Mouse (Mus musculus) CH12.LX (cell line): ENCODE measurements around the gene Fam133b. TPM values are rescaled to one million over a fixed set of nuclear protein-coding genes. Genes with fewer than 3 reads are reported as not detected.
"Not testable (repeated sequence)": the region's sequence is repeated elsewhere in the genome, so short reads cannot be mapped to it uniquely, and the experiment has no call there.

ENCODE experiments used
- DNase-seq: peaks from one replicate; pipeline ENCODE4 v3.0.0-alpha.2; 2013; ENCODE audit errors: extremely low read depth
- H3K27ac ChIP-seq: 2 replicates; pipeline ENCODE4 v1.5.1; 2012; ENCODE audit warnings: low read depth, mild to moderate bottlenecking, control low read depth, moderate library complexity; ENCODE audit not compliant: insufficient read depth
- H3K27me3 ChIP-seq: replicated peaks from 2 replicates; pipeline ENCODE3; 2012; ENCODE audit warnings: inconsistent platforms
- H3K36me3 ChIP-seq, 2 experiments: replicated peaks in 1 of 2; 2 replicates each; pipeline versions ENCODE3 to v1.6.1; 2012; ENCODE audit warnings: inconsistent platforms in 1 of 2, low read length in 1 of 2, mild to moderate bottlenecking in 1 of 2, mixed read lengths in 1 of 2, moderate library complexity in 1 of 2; ENCODE audit not compliant: control insufficient read depth in 1 of 2, insufficient read depth in 1 of 2
- H3K4me1 ChIP-seq, 2 experiments: 2 replicates each; pipeline ENCODE4 v1.6.1; 2012; ENCODE audit warnings: inconsistent platforms in 1 of 2, moderate library complexity in 1 of 2; ENCODE audit not compliant: insufficient read depth in 2 of 2, control insufficient read depth in 1 of 2
- H3K4me2 ChIP-seq: 2 replicates; pipeline ENCODE4 v1.6.1; 2012; ENCODE audit warnings: low read depth, mild to moderate bottlenecking, control low read depth; ENCODE audit not compliant: poor library complexity, insufficient read depth, severe bottlenecking
- H3K4me3 ChIP-seq, 3 experiments: fragments of 150-350 bp in 1 of 3; sonication (generic) in 1 of 3; replicated peaks in 1 of 3; 2 replicates each; pipeline versions ENCODE3 to v1.5.1; 2011 to 2012; ENCODE audit warnings: low read depth in 2 of 3, low read length in 2 of 3, mild to moderate bottlenecking in 2 of 3, moderate library complexity in 2 of 3, control low read depth in 1 of 3, improper control_type of control experiment in 1 of 3, inconsistent platforms in 1 of 3, mixed read lengths in 1 of 3; ENCODE audit not compliant: poor library complexity in 1 of 3
- H3K79me2 ChIP-seq: replicated peaks from 2 replicates; pipeline ENCODE4 v1.6.1; 2012; ENCODE audit warnings: mild to moderate bottlenecking, moderate library complexity; ENCODE audit not compliant: control insufficient read depth, poor library complexity, insufficient read depth, severe bottlenecking; ENCODE audit errors: extremely low read depth
- H3K9ac ChIP-seq: 2 replicates; pipeline ENCODE4 v1.6.1; 2012; ENCODE audit warnings: low read depth, mild to moderate bottlenecking, control low read depth, moderate library complexity; ENCODE audit not compliant: insufficient read depth
- H3K9me3 ChIP-seq: replicated peaks from 2 replicates; pipeline ENCODE3; 2012; ENCODE audit warnings: low read length, inconsistent platforms, mixed read lengths
- E2F4 ChIP-seq: IDR thresholded peaks from 2 replicates; pipeline ENCODE4 v1.6.1; 2011; ENCODE audit warnings: low read depth, low read length, improper control_type of control experiment; ENCODE audit not compliant: insufficient replicate concordance
- ETS1 ChIP-seq: conservative IDR thresholded peaks from 2 replicates; pipeline ENCODE4 v1.6.1; 2012; ENCODE audit warnings: low read depth, mild to moderate bottlenecking, inconsistent platforms, low read length, improper control_type of control experiment, moderate library complexity
- KAT2A ChIP-seq: IDR thresholded peaks from 2 replicates; pipeline ENCODE4 v1.6.1; 2012; ENCODE audit warnings: low read length, improper control_type of control experiment, inconsistent platforms; ENCODE audit not compliant: insufficient replicate concordance
- MEF2A ChIP-seq: IDR thresholded peaks from 2 replicates; pipeline ENCODE4 v1.6.1; 2014; ENCODE audit warnings: low read depth, mild to moderate bottlenecking, inconsistent platforms, low read length, improper control_type of control experiment, borderline replicate concordance
- RCOR1 ChIP-seq: conservative IDR thresholded peaks from 2 replicates; pipeline ENCODE4 v1.6.1; 2012; ENCODE audit warnings: low read depth, mild to moderate bottlenecking, inconsistent platforms, low read length, improper control_type of control experiment
- ZC3H11A ChIP-seq: IDR thresholded peaks from 2 replicates; pipeline ENCODE4 v1.6.1; 2012; ENCODE audit warnings: low read depth, mild to moderate bottlenecking, inconsistent platforms, low read length, improper control_type of control experiment
- ZNF384 ChIP-seq: IDR thresholded peaks from 2 replicates; pipeline ENCODE4 v1.6.1; 2012; ENCODE audit warnings: low read depth, low read length, improper control_type of control experiment, inconsistent platforms
- dilution Hi-C: fragments of 300-500 bp; cut with MboI; formaldehyde crosslinking; loops from 2 replicates; pipeline ENCODE4 v1.14.3; 2020; ENCODE audit warnings: low sequenced_read_pairs; ENCODE audit not compliant: extremely low pct_unique_long_range_greater_than_20kb, extremely low pct_ligation_motif_present
- in situ Hi-C: fragments of 300-500 bp; cut with MboI; formaldehyde crosslinking; loops from 3 replicates; pipeline ENCODE4 v1.14.3; 2019; ENCODE audit warnings: low sequenced_read_pairs, low pct_ligation_motif_present, low pct_unique_long_range_greater_than_20kb, mixed read lengths
- polyA plus RNA-seq: library from polyadenylated mRNA; unstranded; fragments of >175 nt; gene quantifications from 2 replicates; pipeline ENCODE4 v1.2.1, GENCODE M21; 2012; ENCODE audit warnings: low read depth; ENCODE audit not compliant: insufficient read length
- total RNA-seq, 2 experiments: library from RNA; depleted of rRNA; stranded (reverse); fragments of 300-350 nt in 1 of 2; fragments of >200 nt in 1 of 2; gene quantifications; 2 replicates each; pipeline ENCODE4 v1.2.3; 2012 to 2014

Gene Fam133b
- total and polyA plus RNA-seq, 3 experiments: 23.2 to 66.1 (median 55.9) TPM

DNA sequence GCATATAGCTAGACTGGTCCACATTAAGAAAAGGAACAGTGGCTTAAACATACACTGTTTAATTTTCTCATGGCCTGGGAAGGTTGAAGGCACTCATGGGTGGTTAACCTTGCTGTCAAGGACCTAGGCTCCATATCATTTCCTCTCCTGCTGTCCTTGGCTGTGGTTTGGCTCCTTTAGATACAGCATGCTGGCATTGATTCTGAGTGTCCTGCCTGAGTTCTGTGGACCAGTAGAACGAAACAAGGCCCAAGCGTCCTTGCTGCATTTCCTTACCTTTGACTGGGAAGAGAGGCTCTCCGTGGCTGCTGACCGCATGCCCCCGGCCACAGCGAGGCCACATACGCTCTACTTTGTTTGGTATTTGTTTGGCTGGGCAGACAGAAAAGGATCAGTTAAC, 65.6 kb downstream of the Fam133b start:
- H3K36me3 ChIP-seq: peaks cover 37 to 58% of the 10 kb centered on the region in 2 experiments
- H3K4me3 ChIP-seq: no peak overlapping the region
- H3K4me2 ChIP-seq: no peak overlapping the region
- no peaks in the 10 kb centered on the region for H3K4me1 ChIP-seq
- H3K27ac ChIP-seq: no peak overlapping the region
- in situ Hi-C loops: no loop called here
- TF ChIP-seq ZNF384: no peak
- TF ChIP-seq KAT2A: no peak
- TF ChIP-seq ETS1: no peak
- TF ChIP-seq MEF2A: no peak
- TF ChIP-seq RCOR1: no peak
- TF ChIP-seq ZC3H11A: no peak
- TF ChIP-seq E2F4: no peak
- no peak for DNase-seq
- H3K27me3 ChIP-seq: no peaks in the 10 kb centered on the region
- peaks cover 2% of the 10 kb centered on the region for H3K9me3 ChIP-seq
- H3K79me2 ChIP-seq: no peaks in the 10 kb centered on the region
- dilution Hi-C loops: no loop called here
- H3K9ac ChIP-seq: no peak overlapping the region

DNA sequence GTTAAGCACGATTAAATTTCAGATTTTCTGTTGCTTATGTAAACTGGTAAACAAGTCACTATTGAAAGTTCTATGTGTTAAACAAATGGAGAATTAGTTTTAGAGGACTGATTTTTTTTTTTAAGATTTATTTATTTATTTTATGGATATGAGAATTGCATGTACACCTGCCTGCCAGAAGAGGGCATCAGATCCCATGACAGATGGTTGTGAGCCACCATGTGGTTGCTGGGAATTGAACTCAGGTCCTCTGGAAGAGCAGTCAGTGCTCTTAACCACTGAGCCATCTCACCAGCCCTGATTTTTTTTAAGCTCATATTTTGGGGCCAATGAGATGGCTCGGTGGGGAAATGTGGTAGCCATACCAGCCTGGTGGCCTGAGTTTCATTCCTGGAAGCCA, 68.2 kb downstream of the Fam133b start:
- H3K79me2 ChIP-seq, H3K27ac ChIP-seq, in situ Hi-C loops, H3K4me3 ChIP-seq, H3K4me1 ChIP-seq, dilution Hi-C loops, H3K9ac ChIP-seq, H3K27me3 ChIP-seq, H3K9me3 ChIP-seq, DNase-seq, H3K4me2 ChIP-seq: not testable (repeated sequence)
- H3K36me3 ChIP-seq: peaks cover 26 to 57% of the 10 kb centered on the region in 2 experiments

Other genes starting within 250 kb of the Fam133b start
- 141 and 171 TPM in 2 replicates for gene Cdk6, start 202.3 kb upstream of the Fam133b start, total RNA-seq (2012; rRNA removed)
- 34.7 and 40.4 TPM in 2 replicates for gene Cdk6, start 202.3 kb upstream of the Fam133b start, total RNA-seq (2014; rRNA removed)
- gene Cdk6, start 202.3 kb upstream of the Fam133b start, polyA plus RNA-seq: 45.2 and 50.8 TPM in 2 replicates
- gene 1700109H08Rik, start 27.7 kb downstream of the Fam133b start, total RNA-seq (2012; rRNA removed): 1.1 and 2.6 TPM in 2 replicates
- gene 1700109H08Rik, start 27.7 kb downstream of the Fam133b start, total RNA-seq (2014; rRNA removed): 1.4 and 2.6 TPM in 2 replicates
- gene 1700109H08Rik, start 27.7 kb downstream of the Fam133b start, polyA plus RNA-seq: 5.5 and 5.9 TPM in 2 replicates
- 5.8 and 8.4 TPM in 2 replicates for gene Pex1, start 52.2 kb downstream of the Fam133b start, total RNA-seq (2012; rRNA removed)
- gene Pex1, start 52.2 kb downstream of the Fam133b start, total RNA-seq (2014; rRNA removed): 10.3 and 11.2 TPM in 2 replicates
- 10.5 and 14.4 TPM in 2 replicates for gene Pex1, start 52.2 kb downstream of the Fam133b start, polyA plus RNA-seq
- 8.4 and 8.7 TPM in 2 replicates for gene Rbm48, start 52.8 kb downstream of the Fam133b start, total RNA-seq (2012; rRNA removed)
- gene Rbm48, start 52.8 kb downstream of the Fam133b start, total RNA-seq (2014; rRNA removed): 15.9 and 17.8 TPM in 2 replicates
- gene Rbm48, start 52.8 kb downstream of the Fam133b start, polyA plus RNA-seq: 11.5 and 14.2 TPM in 2 replicates
- not detected in 2 replicates for gene Tmbim7, start 107.3 kb downstream of the Fam133b start, total RNA-seq (2012; rRNA removed)
- not detected in 2 replicates for gene Tmbim7, start 107.3 kb downstream of the Fam133b start, total RNA-seq (2014; rRNA removed)
- gene Tmbim7, start 107.3 kb downstream of the Fam133b start, polyA plus RNA-seq: not detected in 2 replicates
- gene Gatad1, start 113.4 kb downstream of the Fam133b start, total RNA-seq (2012; rRNA removed): 51.2 and 58.8 TPM in 2 replicates
- gene Gatad1, start 113.4 kb downstream of the Fam133b start, total RNA-seq (2014; rRNA removed): 97.3 and 111 TPM in 2 replicates
- 119 and 133 TPM in 2 replicates for gene Gatad1, start 113.4 kb downstream of the Fam133b start, polyA plus RNA-seq